Mouse (Mus musculus) stomach, postnatal 0 days (tissue): ENCODE data around the gene Tmem110. TPM values are rescaled to one million over a fixed set of nuclear protein-coding genes. Genes with fewer than 3 reads are reported as not detected.

Experiments
- ATAC-seq: fragments of 200-750 bp; cut with Nextera tagmentation; 2 replicates; pipeline ENCODE4 v1.8.0; 2017; ENCODE audit not compliant: low FRiP score, low TSS enrichment
- DNase-seq: peaks from one replicate; pipeline ENCODE4 v3.0.0-alpha.2; 2016; ENCODE audit warnings: low spot score
- H3K27ac ChIP-seq: fragments of 300-500 bp; sonication (generic); replicated peaks from 2 replicates; pipeline ENCODE4 v1.5.1; 2014; ENCODE audit warnings: mild to moderate bottlenecking, control low read depth
- H3K27me3 ChIP-seq: fragments of 300-500 bp; sonication (generic); 2 replicates; pipeline ENCODE4 v1.6.1; 2014; ENCODE audit warnings: low read length; ENCODE audit not compliant: control insufficient read depth, insufficient read depth
- H3K36me3 ChIP-seq: fragments of 300-500 bp; sonication (generic); 2 replicates; pipeline ENCODE4 v1.6.1; 2014; ENCODE audit warnings: low read length, mixed read lengths; ENCODE audit not compliant: control insufficient read depth, insufficient read depth
- H3K4me1 ChIP-seq: fragments of 300-500 bp; sonication (generic); replicated peaks from 2 replicates; pipeline ENCODE4 v1.6.1; 2014; ENCODE audit warnings: antibody characterized with exemption; ENCODE audit not compliant: control insufficient read depth, insufficient read depth
- H3K4me2 ChIP-seq: fragments of 300-500 bp; sonication (generic); replicated peaks from 2 replicates; pipeline ENCODE4 v1.6.1; 2014; ENCODE audit warnings: low read depth, mild to moderate bottlenecking, control low read depth, moderate library complexity
- H3K4me3 ChIP-seq: fragments of 300-500 bp; sonication (generic); 2 replicates; pipeline ENCODE4 v1.5.1; 2014; ENCODE audit warnings: low read depth, low read length, control low read depth
- H3K9ac ChIP-seq: fragments of 300-500 bp; sonication (generic); 2 replicates; pipeline ENCODE4 v1.6.1; 2014; ENCODE audit warnings: mild to moderate bottlenecking, low read length, control low read depth, mixed read lengths
- H3K9me3 ChIP-seq: fragments of 300-500 bp; sonication (generic); 2 replicates; pipeline ENCODE4 v1.6.1; 2016; ENCODE audit warnings: low read length; ENCODE audit not compliant: control insufficient read depth
- CTCF ChIP-seq: IDR thresholded peaks from 2 replicates; pipeline ENCODE4 v1.5.1; 2016; ENCODE audit warnings: antibody characterized with exemption, low read depth, mild to moderate bottlenecking, moderate library complexity
- EP300 ChIP-seq: optimal IDR thresholded peaks from 2 replicates; pipeline ENCODE3; 2016; ENCODE audit warnings: antibody characterized with exemption
- WGBS: fragments of 180-500 bp; shearing (Covaris S2); extraction: QIAGEN DNeasy Blood & Tissue Kit; methylation state at CpG from one replicate; pipeline ENCODE4 v1.1.7; 2014; 5-methylcytosine and 5-hydroxymethylcytosine counted together
- polyA plus RNA-seq: library from polyadenylated mRNA; unstranded; fragments of >200 nt; fragmentation: Nextera tagmentation; extraction: Ambion mirVana; gene quantifications from 2 replicates; pipeline ENCODE4 v1.2.1, GENCODE M21; 2015

Gene Tmem110
- polyA plus RNA-seq, 1 experiment from 2014 or later, result 24.0 TPM

- ATAC-seq, result no peak
- DNase-seq, result no peak
- Histone ChIP-seq H3K27me3 (no peaks in the 10 kb centered on the region), H3K4me3 (no peak overlapping the region), H3K4me1 (no peaks in the 10 kb centered on the region; the same call in 1 of the 2 replicates), H3K4me2 (no peak overlapping the region), H3K36me3 (no peaks in the 10 kb centered on the region), H3K27ac (no peak overlapping the region), H3K9ac (no peak overlapping the region), H3K9me3 (no peaks in the 10 kb centered on the region)
- WGBS, result 76% methylated on average over 8 of the region's 8 CpGs
- TF ChIP-seq EP300 (no peak), CTCF (no peak)
Measured at GRCm38 (mm10) chr14:30912641-30913040, 87.3 kb downstream of the Tmem110 start.

DNA sequence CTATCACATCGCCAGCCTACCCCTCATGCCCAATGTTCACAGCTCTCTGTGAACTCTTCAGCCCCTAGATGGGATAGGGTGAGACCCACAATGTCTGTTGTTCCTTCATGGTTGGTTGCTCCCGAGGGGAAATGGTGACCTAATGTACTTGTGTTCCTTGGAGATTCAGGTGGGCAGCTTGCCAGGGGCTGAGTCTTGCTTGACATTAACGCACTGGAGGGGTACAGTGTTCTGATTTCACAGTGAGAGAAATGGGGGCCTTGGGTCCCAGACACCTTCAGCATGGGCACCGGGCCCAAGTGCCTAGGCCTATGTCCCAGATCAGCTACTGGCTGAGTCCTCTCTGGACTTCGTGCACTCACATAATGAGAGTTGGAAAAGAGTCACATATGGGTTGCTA, 88.0 kb downstream of the Tmem110 start:
- no peak for TF ChIP-seq EP300
- no peak for TF ChIP-seq CTCF
- 74% methylated on average over 5 of the region's 5 CpGs for WGBS
- DNase-seq, result no peak
- no peak overlapping the region for H3K9ac ChIP-seq
- ATAC-seq, result no peak
- H3K4me3 ChIP-seq, result no peak overlapping the region
- H3K4me1 ChIP-seq, result no peaks in the 10 kb centered on the region; the same call in 1 of the 2 replicates
- H3K4me2 ChIP-seq, result no peak overlapping the region
- no peaks in the 10 kb centered on the region for H3K27me3 ChIP-seq
- no peak overlapping the region for H3K27ac ChIP-seq
- no peaks in the 10 kb centered on the region for H3K36me3 ChIP-seq
- H3K9me3 ChIP-seq, result no peaks in the 10 kb centered on the region

DNA sequence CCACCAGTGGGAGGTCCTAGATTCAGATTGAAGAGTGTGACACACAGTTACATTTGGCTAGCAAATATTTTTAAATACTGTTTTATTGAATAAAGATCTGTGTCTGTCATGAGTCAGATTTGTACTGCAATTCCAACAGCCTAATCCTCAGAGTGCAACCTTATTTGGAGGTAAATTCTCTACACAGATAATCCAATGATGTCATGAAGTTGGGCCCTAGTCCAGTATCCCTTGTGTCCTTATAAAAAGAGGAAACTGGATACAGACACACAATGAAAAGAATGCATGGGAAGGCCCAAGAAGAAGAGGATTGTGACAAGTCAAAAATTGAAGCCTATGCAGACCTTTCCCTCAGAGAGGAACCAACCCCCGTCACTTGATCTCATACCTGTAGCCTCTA, 91.1 kb downstream of the Tmem110 start:
- H3K36me3 ChIP-seq, result no peaks in the 10 kb centered on the region
- no peak overlapping the region for H3K4me3 ChIP-seq
- peak; percentile 25; the same call in 1 of the 2 replicates for ATAC-seq
- no peak for DNase-seq
- no peak overlapping the region for H3K9ac ChIP-seq
- no peak overlapping the region for H3K4me2 ChIP-seq
- 79% methylated on average over 1 of the region's 1 CpGs for WGBS
- TF ChIP-seq EP300 (no peak), CTCF (no peak)
- no peaks in the 10 kb centered on the region; the same call in 1 of the 2 replicates for H3K4me1 ChIP-seq
- H3K9me3 ChIP-seq, result no peaks in the 10 kb centered on the region
- H3K27ac ChIP-seq, result peak overlapping the region; percentile 61
- no peaks in the 10 kb centered on the region for H3K27me3 ChIP-seq

DNA sequence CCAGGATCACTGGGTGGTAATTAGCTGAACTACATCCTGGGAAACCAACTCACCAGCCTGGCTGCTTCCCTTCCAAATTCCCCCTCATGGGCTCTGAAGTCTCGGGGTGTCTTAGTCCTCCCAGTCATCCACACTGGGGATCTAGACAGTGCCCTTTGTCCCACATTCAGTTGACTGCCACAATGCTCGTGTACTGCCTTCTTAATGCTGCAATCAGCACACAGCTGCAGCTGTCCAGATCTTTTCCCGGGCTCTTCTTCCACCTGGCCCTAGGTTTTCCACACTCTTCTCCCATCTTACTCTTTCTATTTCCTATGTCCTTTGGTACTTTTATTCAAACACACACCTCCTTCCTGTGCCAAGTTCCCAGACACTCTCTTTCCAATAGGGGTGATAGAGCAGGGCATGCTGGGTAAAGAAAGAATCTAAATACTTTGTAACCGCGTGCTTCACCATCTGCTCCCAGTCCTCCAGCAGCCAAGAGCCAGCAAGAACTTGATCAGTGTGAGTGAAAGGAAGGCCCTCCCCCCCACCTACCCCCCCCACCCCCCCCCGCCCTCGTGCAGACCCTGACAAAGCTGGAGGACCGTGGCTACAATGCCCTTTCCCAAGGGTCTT, 96.8 kb downstream of the Tmem110 start:
- Histone ChIP-seq H3K9me3 (no peaks in the 10 kb centered on the region), H3K36me3 (no peaks in the 10 kb centered on the region), H3K27me3 (no peaks in the 10 kb centered on the region), H3K9ac (no peak overlapping the region), H3K4me3 (no peak overlapping the region), H3K4me1 (no peaks in the 10 kb centered on the region), H3K27ac (no peak overlapping the region), H3K4me2 (no peak overlapping the region)
- ATAC-seq (no peak), DNase-seq (no peak)
- TF ChIP-seq EP300 (no peak), CTCF (no peak)
- 43% methylated on average over 8 of the region's 8 CpGs for WGBS

- 49% methylated on average over 6 of the region's 6 CpGs for WGBS
- no peaks in the 10 kb centered on the region for H3K4me1 ChIP-seq
Measured at GRCm38 (mm10) chr14:30923375-30924105, 98.2 kb downstream of the Tmem110 start, which contains the start of gene Itih3. TSS of gene Itih3 (minus strand) at chr14:30923760.

DNA sequence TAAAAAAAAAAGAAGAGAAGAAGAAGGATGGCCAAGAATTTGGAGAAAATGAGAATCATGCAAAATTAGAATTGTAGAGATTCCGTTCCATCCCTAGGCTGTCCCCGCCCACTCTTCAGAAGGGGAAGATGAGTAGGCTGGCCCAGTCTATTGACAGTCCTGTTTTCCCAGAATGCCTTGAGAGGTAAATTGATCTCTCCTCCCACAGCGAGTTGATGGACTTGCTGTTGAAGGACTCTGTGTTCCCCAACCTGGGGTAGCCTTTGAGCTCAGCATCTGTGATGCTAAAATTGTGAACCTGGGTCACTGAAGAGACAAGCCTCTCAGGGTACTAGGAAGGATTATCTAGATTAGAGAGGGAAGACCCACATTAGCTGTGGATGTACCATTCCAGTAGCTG, 100.1 kb downstream of the Tmem110 start:
- no peak overlapping the region for H3K27ac ChIP-seq
- H3K9ac ChIP-seq, result no peak overlapping the region
- 89% methylated on average over 3 of the region's 3 CpGs for WGBS
- H3K4me3 ChIP-seq, result no peak overlapping the region
- H3K4me1 ChIP-seq, result no peaks in the 10 kb centered on the region
- no peak for TF ChIP-seq CTCF
- no peak for TF ChIP-seq EP300
- ATAC-seq (no peak), DNase-seq (no peak)
- H3K36me3 ChIP-seq, result no peaks in the 10 kb centered on the region
- no peak overlapping the region for H3K4me2 ChIP-seq
- H3K9me3 ChIP-seq, result no peaks in the 10 kb centered on the region
- no peaks in the 10 kb centered on the region for H3K27me3 ChIP-seq

More at GRCm38 (mm10) chr14:30923375-30924105, 98.2 kb downstream of the Tmem110 start, which contains the start of gene Itih3:
- H3K9me3 ChIP-seq, result no peaks in the 10 kb centered on the region
- no peak for TF ChIP-seq EP300
- no peak for TF ChIP-seq CTCF
- H3K27me3 ChIP-seq, result no peaks in the 10 kb centered on the region
- H3K4me2 ChIP-seq, result no peak within 1 kb of the TSS
- ATAC-seq (peak; percentile 30; the same call in 1 of the 2 replicates), DNase-seq (no peak)
- no peak within 1 kb of the TSS for H3K4me3 ChIP-seq
- H3K36me3 ChIP-seq, result no peaks in the 10 kb centered on the region
- no peak within 1 kb of the TSS for H3K9ac ChIP-seq
- peak within 1 kb of the TSS; percentile 24; the same call in 1 of the 2 replicates for H3K27ac ChIP-seq

Other genes starting within 250 kb of the Tmem110 start
- 62.8 and 72.3 TPM in 2 replicates for gene Prkcd, start 199.4 kb upstream of the Tmem110 start, polyA plus RNA-seq
- gene Rft1, start 171.2 kb upstream of the Tmem110 start, polyA plus RNA-seq, result 12.1 and 12.3 TPM in 2 replicates
- 5.4 and 6.2 TPM in 2 replicates for gene Sfmbt1, start 110.7 kb upstream of the Tmem110 start, polyA plus RNA-seq
- 29.2 and 32.3 TPM in 2 replicates for gene Mustn1, start 53.6 kb downstream of the Tmem110 start, polyA plus RNA-seq
- gene Itih4, start 60.9 kb downstream of the Tmem110 start, polyA plus RNA-seq, result 1.2 and 2.4 TPM in 2 replicates
- 2.1 and 5.1 TPM in 2 replicates for gene Itih3, start 98.2 kb downstream of the Tmem110 start, polyA plus RNA-seq
- 0.21 and 0.40 TPM in 2 replicates for gene Itih1, start 117.7 kb downstream of the Tmem110 start, polyA plus RNA-seq
- gene Nek4, start 125.8 kb downstream of the Tmem110 start, polyA plus RNA-seq, result 4.1 and 4.2 TPM in 2 replicates
- gene Glt8d1, start 175.8 kb downstream of the Tmem110 start, polyA plus RNA-seq, result 28.2 and 29.7 TPM in 2 replicates
- 508 and 513 TPM in 2 replicates for gene Spcs1, start 176.1 kb downstream of the Tmem110 start, polyA plus RNA-seq
- gene Pbrm1, start 193.5 kb downstream of the Tmem110 start, polyA plus RNA-seq, result 47.8 and 47.9 TPM in 2 replicates
- 58.0 and 70.7 TPM in 2 replicates for gene Gnl3, start 193.6 kb downstream of the Tmem110 start, polyA plus RNA-seq